Mouse (Mus musculus): ENCODE measurements around the gene Cd200.
"Not testable (repeated sequence)": the region's sequence is repeated elsewhere in the genome, so short reads cannot be mapped to it uniquely, and the experiment has no call there.

Cd200 gene

GRCm38 (mm10) chr16:45376812-45377211, 32.0 kb downstream of the Cd200 start:
- DNase-seq = no peak

GRCm38 (mm10) chr16:45376294-45376693, 32.6 kb downstream of the Cd200 start:
- DNase-seq = no peak

- DNase-seq = no peak
These were observed 33.2 kb downstream of the Cd200 start for GRCm38 (mm10) chr16:45375506-45376225.

- no peak for DNase-seq
These were observed 34.8 kb downstream of the Cd200 start for GRCm38 (mm10) chr16:45374074-45374473.

GRCm38 (mm10) chr16:45371076-45371475, 37.8 kb downstream of the Cd200 start:
- DNase-seq = no peak

- no peak for DNase-seq
These were observed 39.4 kb downstream of the Cd200 start for GRCm38 (mm10) chr16:45369285-45369965.

- no peak for DNase-seq
These were observed 42.7 kb downstream of the Cd200 start for GRCm38 (mm10) chr16:45366111-45366510.

- no peak for DNase-seq
These were observed 43.5 kb downstream of the Cd200 start for GRCm38 (mm10) chr16:45365353-45365752.

GRCm38 (mm10) chr16:45364627-45365026, 44.2 kb downstream of the Cd200 start:
- DNase-seq = no peak

GRCm38 (mm10) chr16:45363480-45364045, 45.3 kb downstream of the Cd200 start:
- DNase-seq = no peak

GRCm38 (mm10) chr16:45361450-45361849, 47.4 kb downstream of the Cd200 start:
- no peak for DNase-seq

GRCm38 (mm10) chr16:45358441-45358840, 50.4 kb downstream of the Cd200 start:
- not testable (repeated sequence) for DNase-seq

GRCm38 (mm10) chr16:45357134-45357533, 51.7 kb downstream of the Cd200 start:
- no peak for DNase-seq

- no peak for DNase-seq
These were observed 56.0 kb downstream of the Cd200 start for GRCm38 (mm10) chr16:45352875-45353274.

GRCm38 (mm10) chr16:45350767-45351166, 58.1 kb downstream of the Cd200 start:
- no peak for DNase-seq

GRCm38 (mm10) chr16:45349523-45350298, 59.1 kb downstream of the Cd200 start:
- DNase-seq = no peak

GRCm38 (mm10) chr16:45348238-45348637, 60.6 kb downstream of the Cd200 start:
- not testable (repeated sequence) for DNase-seq

GRCm38 (mm10) chr16:45346930-45347387, 61.9 kb downstream of the Cd200 start:
- DNase-seq = no peak

GRCm38 (mm10) chr16:45346367-45346766, 62.5 kb downstream of the Cd200 start:
- DNase-seq = no peak

GRCm38 (mm10) chr16:45344879-45345278, 64.0 kb downstream of the Cd200 start:
- DNase-seq = no peak

GRCm38 (mm10) chr16:45336478-45336877, 72.4 kb downstream of the Cd200 start:
- no peak for DNase-seq

- no peak for DNase-seq
These were observed 74.0 kb downstream of the Cd200 start for GRCm38 (mm10) chr16:45334891-45335290.

- DNase-seq = no peak
These were observed 74.5 kb downstream of the Cd200 start for GRCm38 (mm10) chr16:45334376-45334765.

Measured in right cerebral cortex, postnatal 25 days (tissue).